Mouse (Mus musculus) hindbrain, embryonic 14.5 days (tissue): ENCODE results near the gene Zfp993. TPM values are rescaled to one million over a fixed set of nuclear protein-coding genes. Genes with fewer than 3 reads are reported as not detected.
"Not testable (repeated sequence)": the region's sequence is repeated elsewhere in the genome, so short reads cannot be mapped to it uniquely, and the experiment has no call there.

Source experiments
- ATAC-seq: fragments of 200-750 bp; cut with Nextera tagmentation; 2 replicates; pipeline ENCODE4 v1.8.0; 2017; ENCODE audit warnings: moderate number of reproducible peaks, mild to moderate bottlenecking, moderate TSS enrichment, moderate library complexity; ENCODE audit not compliant: low FRiP score
- DNase-seq: peaks from one replicate; pipeline ENCODE4 v3.0.0-alpha.2; 2015; ENCODE audit warnings: low spot score
- H3K27ac ChIP-seq: fragments of 300-500 bp; sonication (generic); 2 replicates; pipeline ENCODE4 v1.5.1; 2014; ENCODE audit warnings: mild to moderate bottlenecking, moderate library complexity
- H3K27me3 ChIP-seq: fragments of 300-500 bp; sonication (generic); 2 replicates; pipeline ENCODE4 v1.6.1; 2014; ENCODE audit warnings: mild to moderate bottlenecking, low read length, mixed read lengths; ENCODE audit not compliant: control insufficient read depth, insufficient read depth
- H3K36me3 ChIP-seq: fragments of 300-500 bp; sonication (generic); replicated peaks from 2 replicates; pipeline ENCODE4 v1.6.1; 2014; ENCODE audit not compliant: control insufficient read depth, insufficient read depth
- H3K4me1 ChIP-seq: fragments of 300-500 bp; sonication (generic); replicated peaks from 2 replicates; pipeline ENCODE4 v1.6.1; 2014; ENCODE audit warnings: antibody characterized with exemption, low read length, mixed read lengths; ENCODE audit not compliant: control insufficient read depth, insufficient read depth
- H3K4me2 ChIP-seq: fragments of 300-500 bp; sonication (generic); replicated peaks from 2 replicates; pipeline ENCODE4 v1.6.1; 2014; ENCODE audit warnings: mild to moderate bottlenecking, moderate library complexity
- H3K4me3 ChIP-seq: fragments of 300-500 bp; sonication (generic); replicated peaks from 2 replicates; pipeline ENCODE4 v1.5.1; 2014; ENCODE audit warnings: mild to moderate bottlenecking, low read length
- H3K9ac ChIP-seq: fragments of 300-500 bp; sonication (generic); 2 replicates; pipeline ENCODE4 v1.6.1; 2014
- H3K9me3 ChIP-seq: fragments of 300-500 bp; sonication (generic); 2 replicates; pipeline ENCODE4 v1.6.1; 2016; ENCODE audit warnings: low read length; ENCODE audit not compliant: control insufficient read depth
- WGBS: fragments of 180-500 bp; shearing (Covaris S2); extraction: QIAGEN DNeasy Blood & Tissue Kit; methylation state at CpG from one replicate; pipeline ENCODE4 v1.1.7; 2014; 5-methylcytosine and 5-hydroxymethylcytosine counted together
- polyA plus RNA-seq: library from polyadenylated mRNA; unstranded; fragments of >200 nt; fragmentation: Nextera tagmentation; extraction: Ambion mirVana; gene quantifications from 2 replicates; pipeline ENCODE4 v1.2.1, GENCODE M21; 2014

The Zfp993 gene
- polyA plus RNA-seq: 2.5 and 4.0 TPM in 2 replicates

GRCm38 (mm10) chr4:146610774-146611400, at the start of gene Zfp993:
Gene Zfp993 (plus strand): TSS chr4:146610961.
- not testable (repeated sequence) for DNase-seq, H3K4me1 ChIP-seq, H3K27ac ChIP-seq, H3K9me3 ChIP-seq, ATAC-seq, H3K36me3 ChIP-seq, H3K27me3 ChIP-seq, H3K4me2 ChIP-seq, H3K9ac ChIP-seq, H3K4me3 ChIP-seq
- no CpG with 5 or more reads among the region's 14 CpGs for WGBS

- H3K9ac ChIP-seq, H3K9me3 ChIP-seq, DNase-seq, H3K27me3 ChIP-seq, H3K27ac ChIP-seq, H3K4me3 ChIP-seq, H3K36me3 ChIP-seq, H3K4me1 ChIP-seq: not testable (repeated sequence)
- ATAC-seq: peak; percentile 88
- WGBS: 10% methylated on average over 4 of the region's 111 CpGs
- H3K4me2 ChIP-seq: 0 out of 2 replicates have a peak overlapping the region, but pooled peaks have one; percentile 24
Measured at GRCm38 (mm10) chr4:146579905-146580873, 30.6 kb upstream of the Zfp993 start.

GRCm38 (mm10) chr4:146603578-146604399, 7.0 kb upstream of the Zfp993 start:
- not testable (repeated sequence) for DNase-seq, H3K9me3 ChIP-seq, H3K4me1 ChIP-seq, H3K9ac ChIP-seq, H3K27ac ChIP-seq, H3K27me3 ChIP-seq, H3K36me3 ChIP-seq
- peak overlapping the region; percentile 25 for H3K4me3 ChIP-seq
- 3% methylated on average over 15 of the region's 53 CpGs for WGBS
- peak overlapping the region; percentile 39 for H3K4me2 ChIP-seq
- peak; percentile 87 for ATAC-seq

GRCm38 (mm10) chr4:146644367-146644766, 33.6 kb downstream of the Zfp993 start:
- not testable (repeated sequence) for H3K27ac ChIP-seq, H3K4me3 ChIP-seq, H3K36me3 ChIP-seq, H3K4me1 ChIP-seq, H3K9ac ChIP-seq, ATAC-seq, H3K9me3 ChIP-seq, DNase-seq, H3K27me3 ChIP-seq, H3K4me2 ChIP-seq
- no CpG with 5 or more reads among the region's 4 CpGs for WGBS

GRCm38 (mm10) chr4:146649641-146650040, 38.9 kb downstream of the Zfp993 start:
- not testable (repeated sequence) for DNase-seq, H3K27me3 ChIP-seq, H3K4me3 ChIP-seq, H3K27ac ChIP-seq, H3K4me2 ChIP-seq, H3K36me3 ChIP-seq, H3K4me1 ChIP-seq, H3K9ac ChIP-seq, H3K9me3 ChIP-seq
- ATAC-seq: peak; percentile 41; the same call in 1 of the 2 replicates
- WGBS: no CpG with 5 or more reads among the region's 2 CpGs

DNA sequence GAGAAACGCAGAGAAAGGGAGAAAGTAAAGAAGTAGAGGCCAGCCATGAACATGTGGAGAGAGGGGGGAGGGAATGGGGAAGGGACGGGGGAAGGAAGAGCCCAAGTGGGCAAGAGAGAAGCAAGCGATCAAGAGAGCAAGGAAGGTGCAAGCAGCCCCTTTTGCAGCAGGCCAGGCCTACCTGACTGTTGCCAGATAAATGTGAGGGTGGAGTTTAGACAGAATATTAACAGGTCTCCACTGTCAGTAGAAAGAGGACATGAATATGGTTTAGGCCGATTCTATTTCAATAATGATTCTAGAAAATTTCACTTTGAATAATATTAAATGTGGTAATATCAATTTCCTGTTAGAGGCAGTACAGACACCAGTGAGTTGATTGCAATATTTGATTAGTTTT, 39.4 kb downstream of the Zfp993 start:
- not testable (repeated sequence) for H3K27ac ChIP-seq, H3K36me3 ChIP-seq, H3K9me3 ChIP-seq, H3K27me3 ChIP-seq, DNase-seq, H3K4me3 ChIP-seq, H3K4me1 ChIP-seq, H3K9ac ChIP-seq, H3K4me2 ChIP-seq
- peak; percentile 54 for ATAC-seq
- WGBS: 94% methylated on average over 1 of the region's 4 CpGs

DNA sequence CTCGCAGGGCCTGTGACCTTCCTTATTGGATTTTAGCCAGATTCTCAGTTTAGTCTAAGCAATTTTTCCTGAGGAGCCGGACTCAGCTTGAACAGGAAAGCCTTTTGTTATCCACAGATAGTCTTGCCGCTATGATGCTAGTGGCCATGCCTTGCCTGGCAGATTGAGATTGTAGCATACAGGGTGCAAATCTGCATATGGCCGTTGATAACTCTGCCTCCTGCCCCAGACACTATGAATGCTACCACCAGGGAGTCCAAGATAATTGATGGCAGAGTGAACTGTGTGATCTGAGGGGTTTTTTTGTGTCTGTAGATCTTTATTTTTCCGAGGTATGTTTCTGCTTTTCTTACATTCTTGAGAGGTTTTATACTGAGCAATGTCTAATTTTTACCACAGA, 39.9 kb downstream of the Zfp993 start:
- not testable (repeated sequence) for H3K4me2 ChIP-seq, H3K4me1 ChIP-seq, H3K9me3 ChIP-seq, H3K27ac ChIP-seq, H3K27me3 ChIP-seq, DNase-seq, H3K9ac ChIP-seq, H3K4me3 ChIP-seq, H3K36me3 ChIP-seq
- ATAC-seq: 0 out of 2 replicates have a peak, but pooled peaks have one; percentile 25
- 88% methylated on average over 1 of the region's 5 CpGs for WGBS
